11 mouse cellular contexts compared by ENCODE assay signal in the genomic region with DNA sequence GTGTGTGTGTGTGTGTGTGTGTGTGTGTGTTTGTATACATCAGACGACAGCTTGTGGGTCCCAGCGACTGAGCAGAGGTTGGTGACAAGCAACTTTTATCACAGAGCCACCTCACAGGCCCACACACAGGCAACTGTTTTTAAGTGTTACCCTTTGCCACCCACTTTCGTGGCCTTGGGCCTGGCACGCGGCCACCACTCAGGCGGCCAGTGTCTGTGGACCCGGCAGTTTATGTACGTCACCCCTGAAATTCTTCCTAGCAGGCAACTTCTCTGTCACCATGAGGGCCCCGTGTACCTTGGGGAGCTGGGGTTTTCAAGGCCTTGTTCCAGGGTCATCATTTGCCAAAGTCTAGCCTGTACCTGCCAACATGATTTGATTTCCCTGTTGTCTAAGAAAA. TPM values are rescaled to one million over a fixed set of nuclear protein-coding genes. Genes with fewer than 3 reads are reported as not detected.
"Had no signal": no experiment of that assay in that cellular context is flagged by ENCODE, and none has a peak within 500 bp of the region (broad histone marks: within the 10 kb centered on the region; RNA-seq: fewer than 3 reads in every experiment).

No protein-coding gene starts in this region.

- DNase-seq: kidney, adult 18-20 months; kidney, adult 9 months; kidney, postnatal 36 days; liver, embryonic 13.5 days; lung, adult 2 months; lung, postnatal 36 days; thymus, adult 18-20 months; thymus, postnatal 36 days had no signal

RNA-seq across cellular contexts. Expression of a gene that starts 26.8 kb away (rescaled TPM):
- total RNA-seq: liver, adult 2 months; monocyte, adult 5-6 weeks; neutrophil, adult 5-6 weeks had no signal
